Mouse (Mus musculus): ENCODE data around the gene Zbtb24. TPM values are rescaled to one million over a fixed set of nuclear protein-coding genes. Genes with fewer than 3 reads are reported as not detected.

Gene Zbtb24
- total and polyA plus RNA-seq, 2 experiments from 2014 or later: 15.5 to 17.2 TPM

DNA sequence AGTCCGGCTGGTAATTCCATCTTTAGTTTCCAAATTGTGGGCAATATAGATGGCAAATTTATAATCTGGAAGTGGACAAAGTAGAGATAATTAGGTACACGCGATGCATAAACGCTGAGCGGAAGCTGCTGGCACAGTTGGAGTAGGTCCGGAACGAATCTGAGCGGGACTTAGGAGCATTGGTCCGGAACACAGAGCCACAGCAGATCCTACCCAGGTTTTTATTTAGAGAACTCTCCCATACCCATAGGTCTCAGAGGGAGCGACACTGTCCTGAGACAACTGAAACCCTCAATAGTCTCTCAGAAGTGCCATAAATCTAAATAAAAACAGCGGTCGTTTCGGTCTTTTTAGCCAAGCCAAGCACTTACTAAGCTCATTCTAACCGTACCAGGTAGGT lies 499 bp upstream of the Zbtb24 start:
- peak overlapping the region; percentile 50 for H3K4me2 ChIP-seq (ENCODE audit: low read depth, low read length, poor library complexity, severe bottlenecking)
- WGBS: 8% methylated on average over 14 of the region's 14 CpGs
- no peaks in the 10 kb centered on the region for H3K9me3 ChIP-seq (ENCODE audit: low read length)
- peaks cover 5% of the 10 kb centered on the region; the same call in 1 of the 2 replicates for H3K36me3 ChIP-seq (ENCODE audit: insufficient read depth, low read length)
- peak; percentile 82 for ATAC-seq (ENCODE audit: low FRiP score)
- TF ChIP-seq CTCF (IDR thresholded peaks at IDR 0.05): no peak
- no peaks in the 10 kb centered on the region for H3K27me3 ChIP-seq (ENCODE audit: insufficient read depth, low read length)
- peak overlapping the region; percentile 82 for H3K9ac ChIP-seq (replicated peaks; ENCODE audit: low read length, poor library complexity, severe bottlenecking)
- DNase-seq (ENCODE audit: low spot score): peak; percentile 54
- H3K4me1 ChIP-seq (ENCODE audit: insufficient read depth, low read length): peaks cover 6% of the 10 kb centered on the region; the same call in 1 of the 2 replicates
- peak overlapping the region; percentile 78 for H3K4me3 ChIP-seq (ENCODE audit: low read depth, low read length)
- peak overlapping the region; percentile 67 for H3K27ac ChIP-seq (ENCODE audit: low read depth, low read length)

DNA sequence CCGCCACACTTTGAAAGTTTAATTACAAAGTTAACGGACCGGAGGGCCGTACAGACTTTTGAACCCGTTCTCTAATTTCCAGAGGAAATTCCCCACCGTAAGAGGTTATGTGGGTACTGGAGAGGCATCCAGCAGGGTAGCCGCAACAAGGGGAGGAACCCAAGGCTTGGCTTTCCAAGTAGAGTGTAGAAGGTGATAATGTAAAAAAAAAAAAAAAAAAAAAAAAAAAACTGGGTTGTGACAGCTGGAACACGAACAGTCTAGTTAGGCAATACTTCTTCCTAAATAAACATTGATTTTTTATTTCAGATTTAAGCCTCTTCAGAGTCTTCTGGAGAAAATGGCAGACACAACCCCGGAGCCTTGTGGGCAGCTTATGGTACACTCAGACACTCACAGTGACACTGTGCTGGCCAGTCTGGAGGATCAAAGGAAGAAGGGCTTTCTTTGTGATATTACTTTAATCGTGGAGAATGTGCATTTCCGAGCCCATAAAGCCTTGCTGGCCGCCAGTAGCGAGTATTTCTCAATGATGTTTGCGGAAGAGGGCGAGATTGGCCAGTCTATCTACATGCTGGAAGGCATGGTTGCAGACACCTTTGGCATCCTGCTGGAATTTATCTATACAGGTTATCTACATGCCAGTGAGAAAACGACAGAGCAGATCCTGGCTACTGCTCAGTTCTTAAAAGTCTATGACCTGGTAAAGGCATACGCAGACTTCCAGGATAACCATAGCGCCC lies 768 bp downstream of the Zbtb24 start:
- DNase-seq (ENCODE audit: low spot score) (no peak), ATAC-seq (ENCODE audit: low FRiP score) (no peak; the same call in 1 of the 2 replicates)
- Histone ChIP-seq H3K27ac (ENCODE audit: low read depth, low read length) (0 out of 2 replicates have a peak overlapping the region, but pooled peaks have one; percentile 44), H3K4me1 (ENCODE audit: insufficient read depth, low read length) (peaks cover 6% of the 10 kb centered on the region; the same call in 1 of the 2 replicates), H3K4me2 (ENCODE audit: low read depth, low read length, poor library complexity, severe bottlenecking) (peak overlapping the region; percentile 50), H3K9ac (replicated peaks; ENCODE audit: low read length, poor library complexity, severe bottlenecking) (peak overlapping the region; percentile 82; the same call in 1 of the 2 replicates), H3K27me3 (ENCODE audit: insufficient read depth, low read length) (no peaks in the 10 kb centered on the region), H3K36me3 (ENCODE audit: insufficient read depth, low read length) (peaks cover 15% of the 10 kb centered on the region), H3K4me3 (ENCODE audit: low read depth, low read length) (peak overlapping the region; percentile 78), H3K9me3 (ENCODE audit: low read length) (no peaks in the 10 kb centered on the region)
- 54% methylated on average over 18 of the region's 18 CpGs for WGBS
- TF ChIP-seq CTCF (IDR thresholded peaks at IDR 0.05): no peak

DNA sequence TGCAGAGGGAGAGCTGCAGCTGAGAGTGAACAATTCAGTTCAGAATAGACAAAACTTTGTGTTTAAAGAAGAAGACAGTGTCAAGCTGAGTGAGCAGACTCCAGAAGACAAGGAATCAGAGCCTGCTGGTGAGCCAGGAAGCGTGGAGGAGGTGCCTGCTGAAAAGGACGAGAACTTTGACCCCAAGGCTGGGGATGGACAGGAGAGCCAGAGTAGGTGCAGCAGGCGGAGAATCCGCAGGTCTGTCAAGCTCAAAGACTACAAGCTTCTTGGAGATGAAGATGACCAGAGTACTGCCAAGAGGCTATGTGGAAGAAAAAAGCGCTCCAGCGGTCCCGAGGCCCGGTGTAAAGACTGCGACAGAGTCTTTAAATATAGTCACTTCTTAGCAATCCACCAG lies 1.5 kb downstream of the Zbtb24 start:
- H3K27ac ChIP-seq (ENCODE audit: low read depth, low read length): no peak overlapping the region
- no peak overlapping the region for H3K4me3 ChIP-seq (ENCODE audit: low read depth, low read length)
- peaks cover 6% of the 10 kb centered on the region; the same call in 1 of the 2 replicates for H3K4me1 ChIP-seq (ENCODE audit: insufficient read depth, low read length)
- no peak overlapping the region for H3K4me2 ChIP-seq (ENCODE audit: low read depth, low read length, poor library complexity, severe bottlenecking)
- WGBS: 95% methylated on average over 9 of the region's 9 CpGs
- DNase-seq (ENCODE audit: low spot score) (no peak), ATAC-seq (ENCODE audit: low FRiP score) (no peak)
- H3K9me3 ChIP-seq (ENCODE audit: low read length): no peaks in the 10 kb centered on the region
- no peak for TF ChIP-seq CTCF (IDR thresholded peaks at IDR 0.05)
- peaks cover 23% of the 10 kb centered on the region for H3K36me3 ChIP-seq (ENCODE audit: insufficient read depth, low read length)
- no peak overlapping the region for H3K9ac ChIP-seq (replicated peaks; ENCODE audit: low read length, poor library complexity, severe bottlenecking)
- H3K27me3 ChIP-seq (ENCODE audit: insufficient read depth, low read length): no peaks in the 10 kb centered on the region

DNA sequence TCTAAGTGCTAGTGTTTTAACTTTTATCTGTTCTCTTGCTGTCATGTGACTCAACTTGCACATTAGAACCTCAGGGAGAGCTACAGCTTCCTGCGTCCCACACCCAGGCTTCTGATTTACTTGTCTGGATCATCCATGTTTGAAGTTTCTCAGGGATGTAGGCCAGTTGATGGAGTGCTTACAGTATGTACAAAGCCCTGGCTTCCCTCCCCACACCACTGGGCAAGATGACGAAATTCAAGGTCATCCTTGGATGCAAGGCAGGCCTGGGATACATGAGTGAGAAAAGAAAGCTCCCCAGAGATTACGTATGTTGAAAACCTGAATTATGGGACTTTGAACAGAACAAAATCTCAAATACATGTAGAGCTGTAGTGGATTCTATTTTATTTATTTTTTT lies 2.6 kb downstream of the Zbtb24 start:
- Histone ChIP-seq H3K4me3 (ENCODE audit: low read depth, low read length) (no peak overlapping the region), H3K27me3 (ENCODE audit: insufficient read depth, low read length) (no peaks in the 10 kb centered on the region), H3K9me3 (ENCODE audit: low read length) (no peaks in the 10 kb centered on the region), H3K36me3 (ENCODE audit: insufficient read depth, low read length) (peaks cover 24% of the 10 kb centered on the region), H3K4me1 (ENCODE audit: insufficient read depth, low read length) (peaks cover 6% of the 10 kb centered on the region; the same call in 1 of the 2 replicates), H3K4me2 (ENCODE audit: low read depth, low read length, poor library complexity, severe bottlenecking) (no peak overlapping the region), H3K9ac (replicated peaks; ENCODE audit: low read length, poor library complexity, severe bottlenecking) (no peak overlapping the region), H3K27ac (ENCODE audit: low read depth, low read length) (no peak overlapping the region)
- no peak for TF ChIP-seq CTCF (IDR thresholded peaks at IDR 0.05)
- DNase-seq (ENCODE audit: low spot score) (no peak), ATAC-seq (ENCODE audit: low FRiP score) (no peak)
- WGBS: 91% methylated on average over 3 of the region's 3 CpGs

DNA sequence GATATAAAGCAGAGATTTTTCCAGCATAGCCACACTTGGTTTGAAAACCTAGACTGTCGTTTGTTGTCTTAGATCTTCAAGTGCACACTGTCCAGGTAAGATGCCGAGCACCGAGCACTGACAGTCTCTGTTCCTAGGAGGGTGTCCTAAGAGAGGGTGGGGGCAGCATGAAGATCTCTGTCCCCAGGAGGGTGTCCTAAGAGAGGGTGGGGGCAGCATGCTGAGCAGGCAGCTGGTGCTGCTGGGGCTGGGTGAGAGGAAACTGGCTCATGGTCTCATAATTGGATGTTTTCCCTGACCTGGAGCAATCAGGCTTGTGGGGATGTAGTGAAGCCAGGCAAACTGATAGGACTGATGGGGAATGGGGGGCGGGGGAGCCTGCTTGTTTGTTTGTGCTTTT lies 9.8 kb downstream of the Zbtb24 start:
- ATAC-seq (ENCODE audit: low FRiP score) (no peak), DNase-seq (ENCODE audit: low spot score) (no peak)
- H3K4me2 ChIP-seq (ENCODE audit: low read depth, low read length, poor library complexity, severe bottlenecking): no peak overlapping the region
- peaks cover 32% of the 10 kb centered on the region for H3K36me3 ChIP-seq (ENCODE audit: insufficient read depth, low read length)
- 78% methylated on average over 4 of the region's 4 CpGs for WGBS
- H3K27me3 ChIP-seq (ENCODE audit: insufficient read depth, low read length): no peaks in the 10 kb centered on the region
- TF ChIP-seq CTCF (IDR thresholded peaks at IDR 0.05): no peak
- H3K4me3 ChIP-seq (ENCODE audit: low read depth, low read length): no peak overlapping the region
- H3K9ac ChIP-seq (replicated peaks; ENCODE audit: low read length, poor library complexity, severe bottlenecking): no peak overlapping the region
- H3K27ac ChIP-seq (ENCODE audit: low read depth, low read length): no peak overlapping the region
- no peaks in the 10 kb centered on the region for H3K9me3 ChIP-seq (ENCODE audit: low read length)
- no peaks in the 10 kb centered on the region for H3K4me1 ChIP-seq (ENCODE audit: insufficient read depth, low read length)

DNA sequence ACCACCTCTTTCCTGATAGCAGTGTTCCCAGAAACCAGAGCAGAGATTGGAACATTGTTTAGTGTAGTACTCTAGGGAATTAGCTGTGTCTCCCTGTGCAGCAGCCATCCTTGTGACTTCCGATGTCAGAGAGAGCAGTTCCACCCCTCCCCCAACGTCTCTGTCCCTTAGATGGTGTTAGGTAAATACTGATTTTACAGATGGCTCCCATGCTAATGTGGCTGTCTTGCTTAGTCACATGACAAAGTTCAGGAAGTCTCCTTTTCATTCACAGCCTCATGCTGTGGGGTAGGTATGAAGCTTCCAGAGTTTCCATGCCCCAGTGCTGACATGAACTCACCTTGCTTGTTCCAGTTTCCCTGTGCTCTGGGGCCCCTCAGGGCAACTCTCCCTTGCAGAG lies 10.3 kb downstream of the Zbtb24 start:
- Histone ChIP-seq H3K4me3 (ENCODE audit: low read depth, low read length) (no peak overlapping the region), H3K9me3 (ENCODE audit: low read length) (no peaks in the 10 kb centered on the region), H3K36me3 (ENCODE audit: insufficient read depth, low read length) (peaks cover 30% of the 10 kb centered on the region), H3K9ac (replicated peaks; ENCODE audit: low read length, poor library complexity, severe bottlenecking) (no peak overlapping the region), H3K4me1 (ENCODE audit: insufficient read depth, low read length) (no peaks in the 10 kb centered on the region), H3K4me2 (ENCODE audit: low read depth, low read length, poor library complexity, severe bottlenecking) (no peak overlapping the region), H3K27ac (ENCODE audit: low read depth, low read length) (no peak overlapping the region), H3K27me3 (ENCODE audit: insufficient read depth, low read length) (no peaks in the 10 kb centered on the region)
- no peak for TF ChIP-seq CTCF (IDR thresholded peaks at IDR 0.05)
- 45% methylated on average over 2 of the region's 2 CpGs for WGBS
- ATAC-seq (ENCODE audit: low FRiP score) (no peak), DNase-seq (ENCODE audit: low spot score) (no peak)
